In genomic region chr6:68884130-68884529, GRCm38 (mm10) we compare ENCODE assay signal across 20 mouse cellular contexts.
"Had no signal": no experiment of that assay in that cellular context is flagged by ENCODE, and none has a peak within 500 bp of the region (broad histone marks: within the 10 kb centered on the region; RNA-seq: fewer than 3 reads in every experiment).

No protein-coding gene starts in this region.

- H3K36me3 ChIP-seq: liver, embryonic 13.5 days; liver, embryonic 15.5 days; midbrain, embryonic 10.5 days; midbrain, embryonic 12.5 days; neural tube, embryonic 13.5 days; neural tube, embryonic 15.5 days had no signal

- H3K27ac ChIP-seq: liver, embryonic 13.5 days; liver, embryonic 15.5 days; midbrain, embryonic 10.5 days; midbrain, embryonic 12.5 days; neural tube, embryonic 13.5 days; neural tube, embryonic 15.5 days had no signal

- DNase-seq: liver, embryonic 13.5 days; lung, adult 18-20 months; lung, embryonic 14.5 days; lung, postnatal 10 days; lung, postnatal 4 days; midbrain, embryonic 14.5 days; retina, postnatal 1 day; right cerebral cortex, adult 18-20 months; right cerebral cortex, postnatal 25 days; right cerebral cortex, postnatal 4 days; thymus, adult 18-20 months; thymus, postnatal 25 days; thymus, postnatal 4 days had no signal

- H3K4me3 ChIP-seq: liver, embryonic 13.5 days; liver, embryonic 15.5 days; midbrain, embryonic 10.5 days; midbrain, embryonic 12.5 days; myocyte; neural tube, embryonic 13.5 days; neural tube, embryonic 15.5 days had no signal

- H3K9ac ChIP-seq: liver, embryonic 13.5 days; liver, embryonic 15.5 days; lung, embryonic 14.5 days; midbrain, embryonic 12.5 days; neural tube, embryonic 13.5 days; neural tube, embryonic 15.5 days had no signal

- H3K27me3 ChIP-seq: liver, embryonic 13.5 days; liver, embryonic 15.5 days; midbrain, embryonic 12.5 days; neural tube, embryonic 13.5 days; neural tube, embryonic 15.5 days had no signal

- H3K9me3 ChIP-seq: liver, embryonic 13.5 days; liver, embryonic 15.5 days; midbrain, embryonic 10.5 days; midbrain, embryonic 12.5 days; neural tube, embryonic 13.5 days; neural tube, embryonic 15.5 days had no signal

- H3K4me1 ChIP-seq: liver, embryonic 13.5 days; liver, embryonic 15.5 days; midbrain, embryonic 10.5 days; midbrain, embryonic 12.5 days; neural tube, embryonic 13.5 days; neural tube, embryonic 15.5 days had no signal

- H3K4me2 ChIP-seq: liver, embryonic 13.5 days; liver, embryonic 15.5 days; lung, embryonic 14.5 days; midbrain, embryonic 12.5 days; neural tube, embryonic 13.5 days; neural tube, embryonic 15.5 days had no signal

- ATAC-seq: midbrain, embryonic 16.5 days had no signal
